Mouse (Mus musculus) testis, adult 10 weeks (tissue): Measurements from ENCODE around the gene Olfr1184. TPM values are rescaled to one million over a fixed set of nuclear protein-coding genes. Genes with fewer than 3 reads are reported as not detected.

Source experiments
- polyA plus RNA-seq: library from polyadenylated mRNA; stranded (reverse); fragments of 350-450 nt; fragmentation: Illumina TruSeq; extraction: RNeasy Lipid Tissue Mini Kit (QIAGEN cat#74804); gene quantifications from one replicate; pipeline ENCODE4 v1.2.3, GENCODE M21; 2014; ENCODE audit warnings: low read depth, low replicate concordance

Gene Olfr1184
- polyA plus RNA-seq = not detected

GRCm38 (mm10) chr2:88483298-88483697 is at the start of gene Olfr1184:
Gene Olfr1184 (plus strand): TSS chr2:88483598.

DNA sequence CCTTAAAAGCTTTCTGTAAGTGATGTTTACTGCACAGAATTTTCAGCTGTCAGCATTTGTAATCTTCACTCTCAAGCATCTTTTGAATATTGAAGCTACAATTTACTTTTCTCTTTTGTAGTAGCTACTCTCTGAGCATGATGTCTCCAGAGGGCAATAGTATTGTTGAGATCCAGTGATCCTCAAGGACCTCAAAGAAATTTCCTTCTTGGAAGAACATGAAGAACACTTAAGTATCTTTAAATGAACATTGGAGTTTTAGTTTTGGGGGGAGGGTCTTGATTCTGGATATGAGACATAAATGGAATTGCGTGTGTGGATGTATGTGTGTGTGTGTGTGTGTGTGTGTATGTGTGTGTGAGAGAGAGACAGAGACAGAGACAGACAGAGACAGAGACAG is 34.4 kb upstream of the Olfr1184 start, which contains the start of gene Gm13757:
Gm13757 (minus strand) TSS at position 101 of the 400 bp plus-strand sequence.

GRCm38 (mm10) chr2:88454567-88454966 is 28.8 kb upstream of the Olfr1184 start, which contains the start of gene Olfr1183:
Gene Olfr1183 (plus strand): TSS chr2:88454867.

GRCm38 (mm10) chr2:88493020-88493419 is 9.6 kb downstream of the Olfr1184 start, which contains the start of gene Olfr1185-ps1:
Gene Olfr1185-ps1 (plus strand): TSS chr2:88493320.

GRCm38 (mm10) chr2:88518251-88518650 is 34.9 kb downstream of the Olfr1184 start, which contains the start of gene Olfr1186:
Gene Olfr1186 (plus strand): TSS chr2:88518551.

Other genes starting within 250 kb of the Olfr1184 start
- not detected for gene Olfr1173, start 203.7 kb upstream of the Olfr1184 start, polyA plus RNA-seq
- gene Olfr1174-ps, start 168.5 kb upstream of the Olfr1184 start, polyA plus RNA-seq = not detected
- not detected for gene Olfr1175-ps, start 156.4 kb upstream of the Olfr1184 start, polyA plus RNA-seq
- gene Olfr1176, start 146.9 kb upstream of the Olfr1184 start, polyA plus RNA-seq = not detected
- gene Olfr1177-ps, start 137.1 kb upstream of the Olfr1184 start, polyA plus RNA-seq = not detected
- gene Olfr1178, start 96.5 kb upstream of the Olfr1184 start, polyA plus RNA-seq = not detected
- gene Olfr1179, start 77.1 kb upstream of the Olfr1184 start, polyA plus RNA-seq = not detected
- gene Olfr1180, start 64.4 kb upstream of the Olfr1184 start, polyA plus RNA-seq = not detected
- gene Olfr1181, start 57.4 kb upstream of the Olfr1184 start, polyA plus RNA-seq = not detected
- gene Gm13757, start 34.5 kb upstream of the Olfr1184 start, polyA plus RNA-seq = not detected
- gene Olfr1183, start 28.7 kb upstream of the Olfr1184 start, polyA plus RNA-seq = 0.03 TPM
- not detected for gene Olfr1185-ps1, start 9.7 kb downstream of the Olfr1184 start, polyA plus RNA-seq
- gene Olfr1186, start 35.0 kb downstream of the Olfr1184 start, polyA plus RNA-seq = not detected
- not detected for gene Olfr1188, start 73.3 kb downstream of the Olfr1184 start, polyA plus RNA-seq
- gene Olfr1189, start 102.9 kb downstream of the Olfr1184 start, polyA plus RNA-seq = not detected
- 0.07 TPM for gene Olfr1191-ps1, start 156.9 kb downstream of the Olfr1184 start, polyA plus RNA-seq
- 0.20 TPM for gene Olfr1192-ps1, start 164.9 kb downstream of the Olfr1184 start, polyA plus RNA-seq
- gene Olfr1193, start 192.0 kb downstream of the Olfr1184 start, polyA plus RNA-seq = 0.24 TPM
- not detected for gene Olfr1195, start 205.6 kb downstream of the Olfr1184 start, polyA plus RNA-seq
- gene Olfr1196, start 221.0 kb downstream of the Olfr1184 start, polyA plus RNA-seq = not detected
- not detected for gene Olfr1197, start 248.8 kb downstream of the Olfr1184 start, polyA plus RNA-seq